Mouse (Mus musculus): ENCODE measurements around the gene Nudc. TPM values are rescaled to one million over a fixed set of nuclear protein-coding genes. Genes with fewer than 3 reads are reported as not detected.

Nudc gene
- 653 and 930 TPM in 2 replicates for polyA plus RNA-seq (2012)

DNA sequence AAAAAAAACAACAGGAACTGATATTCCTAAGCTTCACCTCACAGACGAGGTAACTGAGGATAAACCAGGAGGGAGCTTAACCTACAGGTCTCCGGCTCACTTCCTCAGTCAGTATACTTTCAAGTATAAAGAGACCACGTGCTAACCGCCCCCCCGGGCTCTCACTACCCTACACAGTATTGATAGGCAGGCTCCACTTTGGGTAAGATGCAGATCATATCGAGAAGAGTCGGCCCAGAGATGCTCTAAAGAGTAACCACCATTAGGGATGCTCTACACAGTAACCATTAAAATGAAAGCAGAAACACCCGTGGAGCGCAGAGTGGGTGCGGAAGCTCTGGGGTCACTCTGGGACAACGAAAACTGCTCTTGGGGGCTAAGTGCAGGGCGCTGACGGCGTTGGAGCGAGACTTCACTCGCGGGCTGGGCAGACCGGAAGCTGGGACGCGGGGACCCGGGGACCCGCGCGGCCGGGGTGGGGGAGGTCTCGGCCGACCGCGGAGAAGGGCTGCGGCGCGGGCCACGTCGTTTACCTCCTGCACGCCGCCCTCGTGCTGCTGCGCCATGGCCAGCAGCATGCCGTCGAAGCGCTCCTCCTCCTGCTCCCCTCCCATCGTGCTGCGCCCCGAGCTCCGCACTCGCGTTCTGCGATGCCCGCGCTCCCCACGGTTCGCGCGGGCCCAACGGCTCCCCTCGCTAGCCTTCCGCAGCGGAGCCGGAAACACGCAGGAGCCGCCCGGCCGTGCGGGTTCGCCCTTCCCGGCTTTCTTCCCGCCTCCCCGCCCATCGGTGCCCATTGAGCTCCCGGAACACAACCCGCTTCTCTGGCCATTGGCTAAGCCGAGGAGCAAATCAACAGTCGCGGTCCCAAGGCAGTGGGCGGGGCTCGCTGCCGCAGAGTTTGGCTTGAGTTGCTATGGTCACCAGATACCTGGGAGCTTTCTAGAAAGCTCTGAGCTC is at the start of gene Nudc:
Gene Nudc, minus strand, starts transcription at position 725 of the 960 bp plus-strand sequence.
- no peak for TF ChIP-seq GATA1 (IDR thresholded peaks at IDR 0.05; ENCODE audit: low read length)

DNA sequence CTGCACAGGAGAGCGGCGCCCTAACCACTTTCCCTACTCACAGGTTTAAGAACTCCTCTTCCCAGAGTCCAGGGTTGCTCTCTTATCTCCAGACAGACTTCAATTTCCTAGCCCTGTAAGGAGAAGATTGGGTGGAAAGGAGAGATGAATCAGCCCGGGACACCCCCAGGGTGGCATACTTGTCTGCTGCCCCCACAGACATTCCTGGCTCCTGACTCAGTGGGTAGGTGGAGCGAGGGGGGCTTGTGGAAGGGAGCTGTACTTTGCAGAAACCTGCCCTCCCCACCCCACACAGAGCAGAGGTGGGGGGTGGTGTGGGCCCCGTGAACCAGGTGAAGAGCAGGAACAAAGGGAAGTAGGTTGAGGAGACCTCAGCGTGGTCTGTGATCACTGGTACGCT is 49.7 kb upstream of the Nudc start:
- no peak for TF ChIP-seq GATA1 (IDR thresholded peaks at IDR 0.05; ENCODE audit: low read length)

GRCm38 (mm10) chr4:133592570-133592969 is 46.8 kb upstream of the Nudc start:
- no peak for TF ChIP-seq GATA1 (IDR thresholded peaks at IDR 0.05; ENCODE audit: low read length)

- no peak for TF ChIP-seq GATA1 (IDR thresholded peaks at IDR 0.05; ENCODE audit: low read length)
Measured at GRCm38 (mm10) chr4:133584059-133584951, 38.5 kb upstream of the Nudc start, which contains the start of gene Gpn2. Gene Gpn2, plus strand, starts transcription at chr4:133584362.

DNA sequence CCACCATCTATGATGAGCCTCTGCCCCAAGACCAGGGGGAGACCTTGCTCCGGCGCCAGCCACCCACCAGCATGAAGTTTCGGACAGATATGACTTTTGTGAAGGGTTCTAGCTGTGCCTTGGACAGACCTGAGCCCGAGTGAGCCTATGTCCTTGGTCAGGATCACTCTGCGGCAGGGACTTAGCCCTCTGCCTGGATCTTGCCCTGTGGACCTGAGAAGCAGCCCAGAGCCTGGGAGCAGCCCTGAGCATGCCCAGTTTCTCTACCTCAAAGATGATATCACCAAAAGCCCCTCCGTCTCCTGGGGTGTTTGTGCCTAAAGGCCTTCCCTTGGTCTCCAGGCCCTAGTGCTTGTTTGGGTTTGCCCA is 37.9 kb upstream of the Nudc start:
- TF ChIP-seq GATA1 (IDR thresholded peaks at IDR 0.05; ENCODE audit: low read length): no peak

GRCm38 (mm10) chr4:133577983-133578382 is 32.2 kb upstream of the Nudc start:
- TF ChIP-seq GATA1 (IDR thresholded peaks at IDR 0.05; ENCODE audit: low read length): no peak

DNA sequence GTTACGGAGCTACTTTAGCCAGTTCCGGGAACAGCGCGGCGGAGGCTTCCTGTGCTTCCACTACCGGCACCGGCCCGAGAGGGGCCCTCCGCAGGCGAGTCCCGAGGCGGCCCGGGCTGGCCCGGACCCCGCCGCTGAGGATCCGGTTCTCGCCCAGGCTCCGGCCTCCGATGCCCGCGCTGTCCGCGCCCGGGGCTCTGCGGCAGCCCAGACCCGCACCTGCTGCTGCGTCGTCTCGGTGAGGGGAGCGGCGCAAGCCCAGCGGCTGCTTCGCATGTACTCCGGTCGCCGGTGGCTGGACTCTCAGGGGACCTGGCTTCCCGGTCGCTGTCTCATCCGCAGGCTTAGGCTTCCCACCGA is 29.0 kb upstream of the Nudc start:
- no peak for TF ChIP-seq GATA1 (IDR thresholded peaks at IDR 0.05; ENCODE audit: low read length)

- TF ChIP-seq GATA1 (IDR thresholded peaks at IDR 0.05; ENCODE audit: low read length): no peak
Measured at GRCm38 (mm10) chr4:133574070-133574842, 28.5 kb upstream of the Nudc start, which contains the start of gene Gpatch3. Gene Gpatch3, plus strand, starts transcription at chr4:133574745.

DNA sequence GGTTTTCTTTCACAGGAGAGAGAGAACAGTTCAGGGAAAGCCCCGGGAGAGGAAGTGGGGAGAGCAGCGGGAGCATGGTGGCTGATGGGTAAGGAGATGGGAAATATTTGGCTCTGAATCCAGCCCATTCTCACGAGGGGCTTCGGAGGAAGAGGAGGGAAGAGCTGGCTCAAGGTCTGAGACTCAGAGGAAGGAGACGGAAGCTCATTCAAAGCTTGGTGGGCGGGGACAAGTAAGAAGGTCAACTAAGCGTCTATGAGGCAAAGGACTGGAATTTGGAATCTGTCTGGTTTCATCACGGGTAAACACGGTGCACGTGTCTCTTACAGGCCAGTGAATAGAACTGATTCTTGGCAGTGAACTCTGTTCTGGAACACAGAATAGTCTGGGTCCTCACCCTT is 24.3 kb upstream of the Nudc start:
- TF ChIP-seq GATA1 (IDR thresholded peaks at IDR 0.05; ENCODE audit: low read length): no peak

DNA sequence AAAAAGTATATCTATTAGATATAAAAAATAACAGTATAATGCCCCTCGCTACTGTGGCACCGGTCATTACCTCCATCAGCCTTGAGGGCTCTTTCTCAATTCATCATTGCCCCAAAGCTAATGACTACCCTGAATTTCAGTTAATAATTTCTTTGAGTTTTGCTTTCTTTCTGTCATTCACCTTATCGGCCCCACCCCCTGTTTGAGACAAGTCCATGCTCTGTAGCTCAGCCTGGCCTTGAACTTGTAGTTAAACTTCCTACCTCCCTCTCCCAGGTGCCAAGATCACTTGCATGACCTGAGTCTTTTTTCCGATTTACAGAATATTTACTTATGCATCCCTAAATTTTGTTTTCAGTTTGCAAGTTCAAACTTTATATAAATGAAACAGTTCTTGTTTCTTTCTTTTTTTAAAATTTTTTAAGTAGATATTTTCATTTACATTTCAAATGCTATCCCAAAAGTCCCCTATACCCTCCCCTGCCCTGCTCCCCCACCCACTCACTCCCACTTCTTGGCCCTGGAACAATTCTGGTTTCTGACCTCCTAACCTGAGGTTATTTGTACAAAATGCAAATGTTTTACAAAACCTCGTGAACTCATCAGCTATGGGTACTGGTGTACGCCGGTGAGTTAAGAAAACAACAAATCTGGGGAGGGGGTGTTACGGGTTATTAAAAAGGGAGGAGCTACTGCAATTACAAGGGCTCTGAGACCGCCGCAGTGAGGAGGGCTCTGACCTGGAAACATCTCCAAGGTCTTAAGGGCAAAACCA is 23.7 kb upstream of the Nudc start:
- no peak for TF ChIP-seq GATA1 (IDR thresholded peaks at IDR 0.05; ENCODE audit: low read length)

DNA sequence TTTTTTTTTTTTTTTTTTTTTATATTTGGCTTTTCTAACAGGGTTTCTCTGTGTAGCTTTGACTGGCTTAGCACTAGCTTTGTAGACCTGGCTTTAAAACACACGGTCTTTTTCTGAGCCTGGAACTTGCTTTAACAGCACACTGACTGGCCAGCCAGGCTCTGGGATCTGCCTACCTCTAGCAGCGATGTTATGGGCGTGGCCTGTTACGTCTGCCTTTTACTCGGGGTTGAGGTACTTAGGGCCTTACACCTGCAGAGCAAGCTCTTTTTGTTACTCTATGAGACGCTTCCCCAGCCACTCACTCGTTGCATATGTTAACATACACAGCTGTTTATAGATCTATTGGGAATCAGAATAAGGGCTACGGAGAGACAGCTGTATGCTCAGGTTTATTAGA is 21.5 kb upstream of the Nudc start:
- no peak for TF ChIP-seq GATA1 (IDR thresholded peaks at IDR 0.05; ENCODE audit: low read length)

- TF ChIP-seq GATA1 (IDR thresholded peaks at IDR 0.05; ENCODE audit: low read length): no peak
Measured at GRCm38 (mm10) chr4:133563123-133563571, 17.4 kb upstream of the Nudc start.

DNA sequence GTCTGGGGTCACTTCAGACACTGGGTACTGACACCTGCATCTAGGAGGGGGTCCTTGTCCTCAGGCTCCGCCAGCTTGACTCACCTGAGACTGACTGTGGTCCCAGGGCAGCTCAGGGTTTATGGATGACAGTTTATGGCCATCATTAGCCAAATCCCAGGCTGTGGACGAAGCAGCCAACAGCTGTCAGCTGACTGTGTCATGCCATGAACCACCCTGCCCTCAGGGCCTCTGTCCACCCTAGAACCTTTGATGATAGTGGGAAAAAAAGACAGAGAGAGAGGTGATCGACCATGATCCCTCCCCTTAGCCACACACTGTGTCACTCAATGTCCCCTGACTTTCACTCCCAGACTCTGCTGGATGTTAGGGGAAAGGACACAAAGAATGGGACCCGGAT is 15.8 kb upstream of the Nudc start:
- TF ChIP-seq GATA1 (IDR thresholded peaks at IDR 0.05; ENCODE audit: low read length): no peak

GRCm38 (mm10) chr4:133559846-133560245 is 14.1 kb upstream of the Nudc start:
- TF ChIP-seq GATA1 (IDR thresholded peaks at IDR 0.05; ENCODE audit: low read length): no peak

Data from G1E-ER4 (cell line).